ENCODE assay signal across 8 mouse cellular contexts in the genomic region with DNA sequence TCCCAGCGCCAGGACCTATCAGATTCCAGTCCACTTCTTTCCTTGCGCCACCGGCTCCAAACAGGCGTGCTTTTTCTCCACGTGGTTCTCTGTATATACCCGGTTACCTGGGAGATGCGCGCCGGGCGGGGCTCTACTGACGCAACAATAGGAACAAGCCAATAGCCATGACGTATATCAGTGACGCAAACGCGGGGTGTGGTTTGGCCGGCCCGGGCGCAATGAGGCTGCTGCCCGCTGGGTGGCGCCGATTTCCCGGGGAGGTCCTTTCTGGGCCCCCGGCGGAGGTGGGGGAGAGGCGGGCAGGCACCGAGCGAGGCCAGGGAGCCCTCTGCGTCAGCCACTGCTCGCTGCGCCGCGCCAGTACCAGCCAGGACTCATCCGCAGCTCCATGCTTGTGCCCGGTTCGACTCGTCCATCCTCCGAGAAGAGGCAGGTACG. TPM values are rescaled to one million over a fixed set of nuclear protein-coding genes. Genes with fewer than 3 reads are reported as not detected.
DNase-seq lines count a peak whose midpoint lies in the region; ATAC-seq and TF ChIP-seq lines count a peak whose summit lies in the region.

A gene (plus strand): TSS at position 237 of the 441 bp plus-strand sequence.

- H3K4me2 ChIP-seq in forebrain, embryonic 13.5 days, result peak within 1 kb of the TSS; percentile 83
- peak within 1 kb of the TSS; percentile 75 for H3K4me2 ChIP-seq in liver, postnatal 0 days (ENCODE audit: low read depth, low read length)
- peak within 1 kb of the TSS; percentile 95 for H3K4me2 ChIP-seq in neural tube, embryonic 15.5 days

- no peak for TF ChIP-seq POLR2A in ES-Bruce4 (IDR thresholded peaks at IDR 0.05; ENCODE audit: insufficient read depth, low read length)

- H3K4me3 ChIP-seq in ES-Bruce4 (ENCODE audit: low read depth, low read length), result peak within 1 kb of the TSS; percentile 80
- H3K4me3 ChIP-seq in forebrain, embryonic 13.5 days, result peak within 1 kb of the TSS; percentile 48
- peak within 1 kb of the TSS; percentile 49 for H3K4me3 ChIP-seq in liver, postnatal 0 days (ENCODE audit: low read depth, low read length)
- peak within 1 kb of the TSS; percentile 62 for H3K4me3 ChIP-seq in neural tube, embryonic 15.5 days (replicated peaks)

- WGBS in forebrain, embryonic 13.5 days, result under 1% methylated on average over 37 of the region's 38 CpGs
- under 1% methylated on average over 38 of the region's 38 CpGs for WGBS in large intestine, adult 2 months
- under 1% methylated on average over 38 of the region's 38 CpGs for WGBS in liver, postnatal 0 days (ENCODE audit: insufficient replicate concordance)
- under 1% methylated on average over 38 of the region's 38 CpGs for WGBS in neural tube, embryonic 15.5 days

- H3K4me1 ChIP-seq in ES-Bruce4 (ENCODE audit: control insufficient read depth, insufficient read depth, low read length), result no peaks in the 10 kb centered on the region
- peaks cover 24% of the 10 kb centered on the region for H3K4me1 ChIP-seq in forebrain, embryonic 13.5 days
- H3K4me1 ChIP-seq in liver, postnatal 0 days (ENCODE audit: insufficient read depth), result peaks cover 8% of the 10 kb centered on the region; the same call in 1 of the 2 replicates
- H3K4me1 ChIP-seq in neural tube, embryonic 15.5 days, result peaks cover 20% of the 10 kb centered on the region

- no peak within 1 kb of the TSS for H3K27ac ChIP-seq in ES-Bruce4 (ENCODE audit: insufficient read depth, low read length)
- no peak within 1 kb of the TSS; the same call in 1 of the 2 replicates for H3K27ac ChIP-seq in forebrain, embryonic 13.5 days
- H3K27ac ChIP-seq in liver, postnatal 0 days (ENCODE audit: low read depth), result no peak within 1 kb of the TSS
- H3K27ac ChIP-seq in neural tube, embryonic 15.5 days (replicated peaks), result peak within 1 kb of the TSS; percentile 49

- peak; percentile 64 for TF ChIP-seq CTCF in ES-Bruce4 (IDR thresholded peaks at IDR 0.05; ENCODE audit: low read depth, low read length)
- TF ChIP-seq CTCF in liver, postnatal 0 days (IDR thresholded peaks at IDR 0.05; ENCODE audit: low read depth), result peak; percentile 91

- ATAC-seq in cerebellum, adult (ENCODE audit: insufficient number of reproducible peaks, low FRiP score, low TSS enrichment), result peak; percentile 90
- ATAC-seq in forebrain, embryonic 13.5 days, result peak; percentile 98
- ATAC-seq in liver, postnatal 0 days, result peak; percentile 95
- peak; percentile 99 for ATAC-seq in neural tube, embryonic 15.5 days (ENCODE audit: low FRiP score)

- peak; percentile 100 for DNase-seq in heart, postnatal 10 days
- DNase-seq in large intestine, adult 2 months (ENCODE audit: low read depth, low spot score), result peak; percentile 92
- peak; percentile 98 for DNase-seq in liver, postnatal 0 days
- DNase-seq in testis, postnatal 14 days (ENCODE audit: low spot score), result peak; percentile 97

- H3K9ac ChIP-seq in ES-Bruce4 (ENCODE audit: low read depth, poor library complexity, severe bottlenecking), result peak within 1 kb of the TSS; percentile 75
- peak within 1 kb of the TSS; percentile 63 for H3K9ac ChIP-seq in forebrain, embryonic 13.5 days
- peak within 1 kb of the TSS; percentile 58 for H3K9ac ChIP-seq in liver, postnatal 0 days (replicated peaks)
- H3K9ac ChIP-seq in neural tube, embryonic 15.5 days (replicated peaks), result peak within 1 kb of the TSS; percentile 60

- no peak for TF ChIP-seq EP300 in ES-Bruce4 (IDR thresholded peaks at IDR 0.05; ENCODE audit: insufficient read depth, low read depth, low read length)
- no peak for TF ChIP-seq EP300 in liver, postnatal 0 days (IDR thresholded peaks at IDR 0.05; ENCODE audit: low read depth)

- intact Hi-C loops in heart, postnatal 10 days (cut with DNase I), result loop anchor here (2.0 kb wide), 2 partner anchors 42 to 82 kb away; no protein-coding TSS in a partner anchor

- H3K27me3 ChIP-seq in ES-Bruce4 (ENCODE audit: control insufficient read depth, insufficient read depth, low read length, poor library complexity, severe bottlenecking), result no peaks in the 10 kb centered on the region
- peaks cover 8% of the 10 kb centered on the region; the same call in 1 of the 2 replicates for H3K27me3 ChIP-seq in forebrain, embryonic 13.5 days
- no peaks in the 10 kb centered on the region for H3K27me3 ChIP-seq in liver, postnatal 0 days (ENCODE audit: insufficient read depth, low read length)
- H3K27me3 ChIP-seq in neural tube, embryonic 15.5 days (replicated peaks), result peaks cover 4% of the 10 kb centered on the region; the same call in 1 of the 2 replicates

- H3K9me3 ChIP-seq in ES-Bruce4 (replicated peaks; ENCODE audit: control insufficient read depth, insufficient read depth, low read length, poor library complexity, severe bottlenecking), result no peaks in the 10 kb centered on the region
- H3K9me3 ChIP-seq in forebrain, embryonic 13.5 days (replicated peaks), result no peaks in the 10 kb centered on the region
- H3K9me3 ChIP-seq in liver, postnatal 0 days (ENCODE audit: low read length), result no peaks in the 10 kb centered on the region
- H3K9me3 ChIP-seq in neural tube, embryonic 15.5 days (replicated peaks), result no peaks in the 10 kb centered on the region

- no peaks in the 10 kb centered on the region for H3K36me3 ChIP-seq in ES-Bruce4 (ENCODE audit: control insufficient read depth, insufficient read depth, low read length, poor library complexity, severe bottlenecking)
- H3K36me3 ChIP-seq in forebrain, embryonic 13.5 days (ENCODE audit: poor library complexity, severe bottlenecking), result no peaks in the 10 kb centered on the region
- no peaks in the 10 kb centered on the region for H3K36me3 ChIP-seq in liver, postnatal 0 days (replicated peaks; ENCODE audit: insufficient read depth, low read length)
- no peaks in the 10 kb centered on the region for H3K36me3 ChIP-seq in neural tube, embryonic 15.5 days

RNA-seq across cellular contexts. Expression of the gene that starts here (rescaled TPM):
- 9.6 and 14.2 TPM in 2 replicates for polyA plus RNA-seq in ES-Bruce4 (2011; ENCODE audit: insufficient read depth, insufficient read length, low read depth, missing spikeins)
- 7.1 and 8.6 TPM in 2 replicates for polyA plus RNA-seq in forebrain, embryonic 13.5 days (2015; fragmentation: Nextera tagmentation; extraction: Ambion mirVana)
- total RNA-seq in heart, postnatal 10 days (2021), result 100 to 1,000 TPM; 102 to 150 TPM
- 16.4 and 23.6 TPM in 2 replicates for polyA plus RNA-seq in large intestine, adult 2 months (2012; rRNA removed)
- polyA plus RNA-seq in liver, postnatal 0 days (2015; fragmentation: Nextera tagmentation; extraction: Ambion mirVana), result 2.9 and 3.8 TPM in 2 replicates
- 13.1 and 13.3 TPM in 2 replicates for polyA plus RNA-seq in neural tube, embryonic 15.5 days (2015; fragmentation: Nextera tagmentation; extraction: Ambion mirVana)
